Mouse (Mus musculus) erythroblast, embryonic 14.5 days (primary cell): ENCODE measurements around the gene Synpr.

Experiments used
- GATA1 ChIP-seq: IDR thresholded peaks from 2 replicates; pipeline ENCODE4 v1.6.1; 2012; ENCODE audit warnings: low read length, inconsistent platforms, mixed read lengths
- TAL1 ChIP-seq: IDR thresholded peaks from 3 replicates; pipeline ENCODE4 v1.6.1; 2012; ENCODE audit warnings: low read length, inconsistent platforms, mixed read lengths

GRCm38 (mm10) chr14:13333372-13333771 lies 48.8 kb downstream of the Synpr start:
- no peak for TF ChIP-seq TAL1
- no peak for TF ChIP-seq GATA1
